Mouse (Mus musculus): ENCODE data around the gene Epb41l3.
"Not testable (repeated sequence)": the region's sequence is repeated elsewhere in the genome, so short reads cannot be mapped to it uniquely, and the experiment has no call there.

The Epb41l3 gene

GRCm38 (mm10) chr17:69109216-69109615, 33.7 kb downstream of the Epb41l3 start:
- DNase-seq: no peak

GRCm38 (mm10) chr17:69112232-69112631, 36.7 kb downstream of the Epb41l3 start:
- DNase-seq: no peak

- DNase-seq: no peak
Measured at GRCm38 (mm10) chr17:69119183-69119582, 43.7 kb downstream of the Epb41l3 start.

GRCm38 (mm10) chr17:69120533-69121358, 45.3 kb downstream of the Epb41l3 start:
- no peak for DNase-seq

GRCm38 (mm10) chr17:69122403-69122802, 46.9 kb downstream of the Epb41l3 start:
- DNase-seq: not testable (repeated sequence)

GRCm38 (mm10) chr17:69127436-69127835, 52.0 kb downstream of the Epb41l3 start:
- no peak for DNase-seq

- no peak for DNase-seq
Measured at GRCm38 (mm10) chr17:69127981-69128380, 52.5 kb downstream of the Epb41l3 start.

- DNase-seq: no peak
Measured at GRCm38 (mm10) chr17:69129434-69129833, 54.0 kb downstream of the Epb41l3 start.

GRCm38 (mm10) chr17:69143017-69143416, 67.5 kb downstream of the Epb41l3 start:
- no peak for DNase-seq

GRCm38 (mm10) chr17:69150826-69151225, 75.3 kb downstream of the Epb41l3 start:
- DNase-seq: no peak

GRCm38 (mm10) chr17:69151281-69151680, 75.8 kb downstream of the Epb41l3 start:
- no peak for DNase-seq

GRCm38 (mm10) chr17:69155034-69155433, 79.6 kb downstream of the Epb41l3 start:
- DNase-seq: no peak

GRCm38 (mm10) chr17:69156522-69157100, 81.1 kb downstream of the Epb41l3 start:
- no peak for DNase-seq

GRCm38 (mm10) chr17:69157101-69157808, 81.8 kb downstream of the Epb41l3 start:
- no peak for DNase-seq

- DNase-seq: no peak
Measured at GRCm38 (mm10) chr17:69157809-69158185, 82.3 kb downstream of the Epb41l3 start.

GRCm38 (mm10) chr17:69158690-69159089, 83.2 kb downstream of the Epb41l3 start:
- no peak for DNase-seq

GRCm38 (mm10) chr17:69162731-69163130, 87.2 kb downstream of the Epb41l3 start:
- no peak for DNase-seq

GRCm38 (mm10) chr17:69176949-69177501, 101.5 kb downstream of the Epb41l3 start:
- no peak for DNase-seq

GRCm38 (mm10) chr17:69177954-69178353, 102.5 kb downstream of the Epb41l3 start:
- no peak for DNase-seq

GRCm38 (mm10) chr17:69180905-69181559, 105.5 kb downstream of the Epb41l3 start:
- DNase-seq: no peak

GRCm38 (mm10) chr17:69181560-69182316, 106.3 kb downstream of the Epb41l3 start:
- no peak for DNase-seq

GRCm38 (mm10) chr17:69187794-69188193, 112.3 kb downstream of the Epb41l3 start:
- DNase-seq: no peak

All from thymus, postnatal 25 days (tissue).